Mouse (Mus musculus) embryonic fibroblast, embryonic 13.5 days (primary cell): ENCODE data around the gene AC134908.4.

Source experiments
- CTCF ChIP-seq: IDR thresholded peaks from 2 replicates; pipeline ENCODE4 v1.5.1; 2011; ENCODE audit warnings: mild to moderate bottlenecking, control low read depth, low read length, moderate library complexity, borderline replicate concordance; ENCODE audit not compliant: insufficient read depth
- POLR2A ChIP-seq: IDR thresholded peaks from 2 replicates; pipeline ENCODE4 v1.6.1; 2011; ENCODE audit warnings: low read depth, mild to moderate bottlenecking, control low read depth, low read length, moderate library complexity

DNA sequence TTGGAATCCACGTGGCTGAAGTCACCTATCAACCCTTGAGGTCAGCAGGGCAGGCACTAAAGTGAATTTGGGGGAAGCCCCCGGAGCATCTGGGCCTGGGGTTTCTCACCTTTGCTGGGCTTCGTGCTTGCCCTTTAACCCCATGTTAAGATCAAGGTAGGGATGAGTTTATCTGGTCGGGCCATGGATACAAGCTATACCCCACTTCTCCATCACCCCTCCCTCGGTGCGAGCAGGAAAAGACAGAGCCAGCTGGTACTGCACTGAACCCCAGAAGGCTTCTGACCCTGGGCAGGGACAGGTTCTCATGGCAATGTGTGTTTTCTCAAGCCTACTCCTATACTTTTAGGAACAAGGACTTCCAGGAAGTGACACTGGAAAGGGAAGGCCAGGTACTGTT is 14.1 kb downstream of the AC134908.4 start:
- no peak for TF ChIP-seq POLR2A
- no peak for TF ChIP-seq CTCF
